Mouse (Mus musculus) limb, embryonic 14.5 days (tissue): ENCODE data around the gene Sla2. TPM values are rescaled to one million over a fixed set of nuclear protein-coding genes. Genes with fewer than 3 reads are reported as not detected.
"Not testable (repeated sequence)": the region's sequence is repeated elsewhere in the genome, so short reads cannot be mapped to it uniquely, and the experiment has no call there.

Source experiments
- ATAC-seq: fragments of 200-750 bp; cut with Nextera tagmentation; 2 replicates; pipeline ENCODE4 v1.8.0; 2017; ENCODE audit warnings: low read depth, moderate number of reproducible peaks, moderate TSS enrichment; ENCODE audit not compliant: low FRiP score
- DNase-seq: peaks from one replicate; pipeline ENCODE4 v3.0.0-alpha.2; 2015; ENCODE audit warnings: low spot score
- H3K27ac ChIP-seq: fragments of 300-500 bp; sonication (generic); replicated peaks from 2 replicates; pipeline ENCODE4 v1.5.1; 2014; ENCODE audit warnings: low read depth, mild to moderate bottlenecking, low read length, moderate library complexity, mixed read lengths
- H3K27me3 ChIP-seq: fragments of 300-500 bp; sonication (generic); 2 replicates; pipeline ENCODE4 v1.6.1; 2014; ENCODE audit warnings: low read length, mixed read lengths; ENCODE audit not compliant: control insufficient read depth, insufficient read depth
- H3K36me3 ChIP-seq: fragments of 300-500 bp; sonication (generic); 2 replicates; pipeline ENCODE4 v1.6.1; 2014; ENCODE audit warnings: mild to moderate bottlenecking, low read length, moderate library complexity, mixed read lengths; ENCODE audit not compliant: control insufficient read depth, insufficient read depth
- H3K4me1 ChIP-seq: fragments of 300-500 bp; sonication (generic); 2 replicates; pipeline ENCODE4 v1.6.1; 2014; ENCODE audit warnings: antibody characterized with exemption, low read length, mixed read lengths; ENCODE audit not compliant: control insufficient read depth, insufficient read depth
- H3K4me2 ChIP-seq: fragments of 300-500 bp; sonication (generic); replicated peaks from 2 replicates; pipeline ENCODE4 v1.6.1; 2014; ENCODE audit warnings: low read depth, mild to moderate bottlenecking, low read length, moderate library complexity; ENCODE audit not compliant: severe bottlenecking
- H3K4me3 ChIP-seq: fragments of 300-500 bp; sonication (generic); replicated peaks from 2 replicates; pipeline ENCODE4 v1.5.1; 2014; ENCODE audit warnings: low read length
- H3K9ac ChIP-seq: fragments of 300-500 bp; sonication (generic); 2 replicates; pipeline ENCODE4 v1.6.1; 2014; ENCODE audit warnings: mild to moderate bottlenecking, low read depth, low read length, moderate library complexity; ENCODE audit not compliant: severe bottlenecking
- H3K9me3 ChIP-seq: fragments of 300-500 bp; sonication (generic); 2 replicates; pipeline ENCODE4 v1.6.1; 2016; ENCODE audit warnings: low read length; ENCODE audit not compliant: control insufficient read depth
- POLR2A ChIP-seq: fragments of 200-500 bp; IDR thresholded peaks from 2 replicates; pipeline ENCODE4 v1.8.0; 2012; ENCODE audit warnings: inconsistent platforms, mild to moderate bottlenecking, moderate library complexity, borderline replicate concordance; ENCODE audit not compliant: insufficient read depth, insufficient read length; ENCODE audit errors: extremely low read depth
- WGBS: fragments of 180-500 bp; shearing (Covaris S2); extraction: QIAGEN DNeasy Blood & Tissue Kit; methylation state at CpG from one replicate; pipeline ENCODE4 v1.1.7; 2014; 5-methylcytosine and 5-hydroxymethylcytosine counted together
- polyA plus RNA-seq, 2 experiments: library from polyadenylated mRNA; depleted of rRNA in 1 of 2; stranded (reverse) in 1 of 2; unstranded in 1 of 2; fragments of >200 nt; fragmentation: Nextera tagmentation in 1 of 2; extraction: Ambion mirVana in 1 of 2; gene quantifications; 2 replicates each; pipeline versions ENCODE4 v1.2.1 to v1.2.3; 2012 to 2014

Gene Sla2
- polyA plus RNA-seq, 2 experiments = 0.15 to 0.26 TPM

- 20% methylated on average over 2 of the region's 2 CpGs for WGBS
- peak; percentile 6 for DNase-seq
- Histone ChIP-seq H3K36me3 (no peaks in the 10 kb centered on the region), H3K9ac (no peak overlapping the region), H3K9me3 (no peaks in the 10 kb centered on the region), H3K4me3 (no peak overlapping the region), H3K4me2 (no peak overlapping the region), H3K27ac (no peak overlapping the region), H3K4me1 (peaks cover 4% of the 10 kb centered on the region; the same call in 1 of the 2 replicates), H3K27me3 (no peaks in the 10 kb centered on the region)
- TF ChIP-seq POLR2A = no peak
- ATAC-seq = no peak
These were observed 16.4 kb upstream of the Sla2 start for GRCm38 (mm10) chr2:156903367-156903766.

- ATAC-seq, DNase-seq, H3K4me3 ChIP-seq, H3K27ac ChIP-seq, H3K27me3 ChIP-seq, H3K4me1 ChIP-seq, H3K9ac ChIP-seq, H3K9me3 ChIP-seq, H3K36me3 ChIP-seq, H3K4me2 ChIP-seq: not testable (repeated sequence)
- 73% methylated on average over 4 of the region's 4 CpGs for WGBS
These were observed 15.4 kb upstream of the Sla2 start for GRCm38 (mm10) chr2:156902411-156902810.

GRCm38 (mm10) chr2:156901883-156902282 lies 14.9 kb upstream of the Sla2 start:
- Histone ChIP-seq H3K4me1 (peaks cover 4% of the 10 kb centered on the region; the same call in 1 of the 2 replicates), H3K9ac (no peak overlapping the region), H3K4me2 (no peak overlapping the region), H3K27me3 (no peaks in the 10 kb centered on the region), H3K27ac (no peak overlapping the region), H3K9me3 (no peaks in the 10 kb centered on the region), H3K4me3 (no peak overlapping the region), H3K36me3 (no peaks in the 10 kb centered on the region)
- no peak for TF ChIP-seq POLR2A
- ATAC-seq (no peak), DNase-seq (no peak)
- 78% methylated on average over 6 of the region's 6 CpGs for whole genome bisulfite sequencing

- TF ChIP-seq POLR2A = no peak
- Histone ChIP-seq H3K36me3 (no peaks in the 10 kb centered on the region), H3K27ac (no peak overlapping the region), H3K9me3 (no peaks in the 10 kb centered on the region), H3K27me3 (no peaks in the 10 kb centered on the region), H3K4me2 (no peak overlapping the region), H3K4me3 (no peak overlapping the region), H3K9ac (no peak overlapping the region), H3K4me1 (peaks cover 4% of the 10 kb centered on the region; the same call in 1 of the 2 replicates)
- DNase-seq (no peak), ATAC-seq (no peak)
- 82% methylated on average over 2 of the region's 2 CpGs for WGBS
These were observed 14.4 kb upstream of the Sla2 start for GRCm38 (mm10) chr2:156901344-156901743.

- 81% methylated on average over 4 of the region's 4 CpGs for WGBS
These were observed 12.2 kb upstream of the Sla2 start for GRCm38 (mm10) chr2:156899184-156899583.

GRCm38 (mm10) chr2:156898374-156898773 lies 11.4 kb upstream of the Sla2 start:
- Histone ChIP-seq H3K4me1 (no peaks in the 10 kb centered on the region), H3K4me3 (no peak overlapping the region), H3K9me3 (no peaks in the 10 kb centered on the region), H3K9ac (no peak overlapping the region), H3K4me2 (no peak overlapping the region), H3K36me3 (no peaks in the 10 kb centered on the region), H3K27me3 (no peaks in the 10 kb centered on the region), H3K27ac (no peak overlapping the region)
- WGBS = 80% methylated on average over 4 of the region's 4 CpGs
- ATAC-seq (no peak), DNase-seq (no peak)
- TF ChIP-seq POLR2A = no peak

More at GRCm38 (mm10) chr2:156899184-156899583, 12.2 kb upstream of the Sla2 start:
- H3K36me3 ChIP-seq = no peaks in the 10 kb centered on the region
- H3K9ac ChIP-seq = no peak overlapping the region
- H3K27ac ChIP-seq = no peak overlapping the region
- H3K4me1 ChIP-seq = no peaks in the 10 kb centered on the region
- ATAC-seq = no peak
- H3K4me3 ChIP-seq = no peak overlapping the region
- H3K27me3 ChIP-seq = no peaks in the 10 kb centered on the region
- no peaks in the 10 kb centered on the region for H3K9me3 ChIP-seq
- DNase-seq = no peak
- no peak overlapping the region for H3K4me2 ChIP-seq
- TF ChIP-seq POLR2A = no peak
